Mouse (Mus musculus) heart, embryonic 11.5 days (tissue): Measurements from ENCODE around the gene Acot3. TPM values are rescaled to one million over a fixed set of nuclear protein-coding genes. Genes with fewer than 3 reads are reported as not detected.
"Not testable (repeated sequence)": the region's sequence is repeated elsewhere in the genome, so short reads cannot be mapped to it uniquely, and the experiment has no call there.

Experiments used
- ATAC-seq: fragments of 200-750 bp; cut with Nextera tagmentation; replicated peaks from 2 replicates; pipeline ENCODE4 v1.8.0; 2017; ENCODE audit warnings: moderate library complexity; ENCODE audit not compliant: insufficient number of reproducible peaks, low FRiP score, low TSS enrichment
- H3K27ac ChIP-seq: fragments of 300-500 bp; sonication (generic); 2 replicates; pipeline ENCODE4 v1.5.1; 2014; ENCODE audit warnings: mild to moderate bottlenecking, low read depth, low read length
- H3K27me3 ChIP-seq: fragments of 300-500 bp; sonication (generic); 2 replicates; pipeline ENCODE4 v1.6.1; 2014; ENCODE audit warnings: mild to moderate bottlenecking, low read length, mixed read lengths; ENCODE audit not compliant: control insufficient read depth, insufficient read depth
- H3K36me3 ChIP-seq: fragments of 300-500 bp; sonication (generic); 2 replicates; pipeline ENCODE4 v1.6.1; 2014; ENCODE audit warnings: mild to moderate bottlenecking, low read length, moderate library complexity, mixed read lengths; ENCODE audit not compliant: control insufficient read depth, insufficient read depth
- H3K4me1 ChIP-seq: fragments of 300-500 bp; sonication (generic); 2 replicates; pipeline ENCODE4 v1.6.1; 2014; ENCODE audit warnings: low read length; ENCODE audit not compliant: control insufficient read depth, insufficient read depth
- H3K4me2 ChIP-seq: fragments of 300-500 bp; sonication (generic); 2 replicates; pipeline ENCODE4 v1.6.1; 2014; ENCODE audit warnings: mild to moderate bottlenecking, moderate library complexity
- H3K4me3 ChIP-seq: fragments of 300-500 bp; sonication (generic); 2 replicates; pipeline ENCODE4 v1.5.1; 2014; ENCODE audit warnings: low read depth, low read length
- H3K9ac ChIP-seq: fragments of 300-500 bp; sonication (generic); 2 replicates; pipeline ENCODE4 v1.6.1; 2014; ENCODE audit warnings: mild to moderate bottlenecking, low read depth, low read length, moderate library complexity
- H3K9me3 ChIP-seq: fragments of 300-500 bp; sonication (generic); replicated peaks from 2 replicates; pipeline ENCODE4 v1.6.1; 2016; ENCODE audit warnings: low read length; ENCODE audit not compliant: control insufficient read depth
- WGBS: fragments of 180-500 bp; shearing (Covaris S2); extraction: QIAGEN DNeasy Blood & Tissue Kit; methylation state at CpG from one replicate; pipeline ENCODE4 v1.1.7; 2014; ENCODE audit not compliant: insufficient replicate concordance; 5-methylcytosine and 5-hydroxymethylcytosine counted together
- polyA plus RNA-seq: library from polyadenylated mRNA; unstranded; fragments of >200 nt; fragmentation: Nextera tagmentation; extraction: Ambion mirVana; gene quantifications from 2 replicates; pipeline ENCODE4 v1.2.1, GENCODE M21; 2014

Acot3 gene
- polyA plus RNA-seq, 1 experiment from 2014 or later, result 0.67 TPM

GRCm38 (mm10) chr12:84033302-84033701 lies 18.6 kb upstream of the Acot3 start:
- WGBS, result 68% methylated on average over 2 of the region's 2 CpGs
- ATAC-seq, H3K4me2 ChIP-seq, H3K27me3 ChIP-seq, H3K27ac ChIP-seq, H3K4me1 ChIP-seq, H3K9ac ChIP-seq, H3K36me3 ChIP-seq, H3K4me3 ChIP-seq, H3K9me3 ChIP-seq: not testable (repeated sequence)

- Histone ChIP-seq H3K4me2 (no peak overlapping the region), H3K27me3 (no peaks in the 10 kb centered on the region), H3K4me1 (no peaks in the 10 kb centered on the region; the same call in 1 of the 2 replicates), H3K9me3 (no peaks in the 10 kb centered on the region), H3K36me3 (no peaks in the 10 kb centered on the region), H3K9ac (no peak overlapping the region), H3K4me3 (no peak overlapping the region), H3K27ac (no peak overlapping the region)
- 47% methylated on average over 4 of the region's 4 CpGs for WGBS
- ATAC-seq, result no peak
Observed at GRCm38 (mm10) chr12:84034108-84034507, 17.8 kb upstream of the Acot3 start.

GRCm38 (mm10) chr12:84038241-84038640 lies 13.7 kb upstream of the Acot3 start, which contains the start of gene Acot4:
Gene Acot4, plus strand, starts transcription at chr12:84038379.
- H3K4me3 ChIP-seq, result peak within 1 kb of the TSS; percentile 43
- 0 out of 2 replicates have a peak, but pooled peaks have one; percentile 10 for ATAC-seq
- H3K9ac ChIP-seq, result peak within 1 kb of the TSS; percentile 62; the same call in 1 of the 2 replicates
- H3K27me3 ChIP-seq, H3K27ac ChIP-seq, H3K36me3 ChIP-seq, H3K4me1 ChIP-seq, H3K9me3 ChIP-seq: not testable (repeated sequence)
- H3K4me2 ChIP-seq, result peak within 1 kb of the TSS; percentile 73
- WGBS, result 9% methylated on average over 23 of the region's 32 CpGs

- H3K9me3 ChIP-seq, H3K27ac ChIP-seq, H3K4me1 ChIP-seq, H3K27me3 ChIP-seq, ATAC-seq, H3K36me3 ChIP-seq: not testable (repeated sequence)
- Histone ChIP-seq H3K9ac (peak within 1 kb of the TSS; percentile 62; the same call in 1 of the 2 replicates), H3K4me3 (peak within 1 kb of the TSS; percentile 43), H3K4me2 (peak within 1 kb of the TSS; percentile 73)
- 5% methylated on average over 39 of the region's 39 CpGs for WGBS
Observed at GRCm38 (mm10) chr12:84038691-84039111, 13.2 kb upstream of the Acot3 start, which contains the start of gene Gm49366. Gene Gm49366, plus strand, starts transcription at chr12:84038935.

- H3K4me2 ChIP-seq, result no peak overlapping the region
- no peak overlapping the region for H3K4me3 ChIP-seq
- no peak overlapping the region for H3K27ac ChIP-seq
- H3K9ac ChIP-seq, result no peak overlapping the region
- H3K36me3 ChIP-seq, result no peaks in the 10 kb centered on the region
- H3K27me3 ChIP-seq, result no peaks in the 10 kb centered on the region
- no peaks in the 10 kb centered on the region for H3K9me3 ChIP-seq
- H3K4me1 ChIP-seq, result no peaks in the 10 kb centered on the region
- 82% methylated on average over 5 of the region's 5 CpGs for WGBS
- ATAC-seq, result no peak
Observed at GRCm38 (mm10) chr12:84042248-84042647, 9.7 kb upstream of the Acot3 start.

- 74% methylated on average over 2 of the region's 2 CpGs for WGBS
- no peak overlapping the region for H3K27ac ChIP-seq
- no peak overlapping the region for H3K4me2 ChIP-seq
- ATAC-seq, result no peak
- H3K9me3 ChIP-seq, result 0 out of 2 replicates have a peak, but pooled peaks cover 2% of the 10 kb centered on the region
- no peaks in the 10 kb centered on the region for H3K4me1 ChIP-seq
- no peak overlapping the region for H3K9ac ChIP-seq
- no peaks in the 10 kb centered on the region for H3K27me3 ChIP-seq
- no peak overlapping the region for H3K4me3 ChIP-seq
- no peaks in the 10 kb centered on the region for H3K36me3 ChIP-seq
Observed at GRCm38 (mm10) chr12:84044045-84044444, 7.9 kb upstream of the Acot3 start.

- H3K4me2 ChIP-seq, result no peak overlapping the region
- H3K27ac ChIP-seq, result no peak overlapping the region
- WGBS, result 85% methylated on average over 1 of the region's 1 CpGs
- H3K4me1 ChIP-seq, result no peaks in the 10 kb centered on the region
- H3K27me3 ChIP-seq, result peaks cover under 1% of the 10 kb centered on the region
- H3K4me3 ChIP-seq, result no peak overlapping the region
- no peaks in the 10 kb centered on the region for H3K36me3 ChIP-seq
- 0 out of 2 replicates have a peak, but pooled peaks cover 2% of the 10 kb centered on the region for H3K9me3 ChIP-seq
- no peak overlapping the region for H3K9ac ChIP-seq
- no peak for ATAC-seq
Observed at GRCm38 (mm10) chr12:84046906-84047305, 5.0 kb upstream of the Acot3 start.

- not testable (repeated sequence) for H3K36me3 ChIP-seq, H3K4me1 ChIP-seq, H3K9ac ChIP-seq, ATAC-seq, H3K27ac ChIP-seq, H3K9me3 ChIP-seq, H3K4me3 ChIP-seq, H3K4me2 ChIP-seq
- H3K27me3 ChIP-seq, result peaks cover 19% of the 10 kb centered on the region
- 76% methylated on average over 5 of the region's 5 CpGs for WGBS
Observed at GRCm38 (mm10) chr12:84050744-84051143, 1.2 kb upstream of the Acot3 start.

- Histone ChIP-seq H3K4me3 (no peak overlapping the region; the same call in 1 of the 2 replicates), H3K36me3 (no peaks in the 10 kb centered on the region), H3K27ac (no peak overlapping the region), H3K27me3 (peaks cover 19% of the 10 kb centered on the region), H3K4me1 (peaks cover 5% of the 10 kb centered on the region), H3K9me3 (0 out of 2 replicates have a peak, but pooled peaks cover 2% of the 10 kb centered on the region), H3K9ac (no peak overlapping the region), H3K4me2 (peak overlapping the region; percentile 91; the same call in 1 of the 2 replicates)
- no peak for ATAC-seq
- 71% methylated on average over 7 of the region's 7 CpGs for WGBS
Observed at GRCm38 (mm10) chr12:84052609-84053008, 665 bp downstream of the Acot3 start.
